Mouse (Mus musculus): ENCODE results near the gene Kif6. TPM values are rescaled to one million over a fixed set of nuclear protein-coding genes. Genes with fewer than 3 reads are reported as not detected.

Gene Kif6
- polyA plus RNA-seq, 1 experiment from 2014 or later: 3.5 TPM

DNA sequence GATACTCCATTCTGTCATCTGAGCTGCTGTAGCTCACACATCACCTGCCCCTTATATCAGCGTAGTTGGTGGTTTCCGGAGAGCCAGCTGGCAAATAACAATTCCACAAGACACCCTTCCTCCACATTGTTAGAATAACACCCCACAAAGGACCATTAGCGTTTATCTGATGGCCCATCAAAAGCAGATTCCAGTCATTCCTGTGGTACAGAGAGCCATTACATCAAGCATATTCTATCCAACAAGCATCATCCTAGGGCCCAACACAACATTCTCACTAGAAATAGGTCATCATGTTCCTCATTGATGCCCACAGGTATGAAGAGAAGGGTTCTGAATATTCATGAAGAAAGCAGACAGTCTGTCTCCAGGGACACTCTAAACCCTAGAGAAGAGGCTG lies 236.3 kb downstream of the Kif6 start:
- ATAC-seq (ENCODE audit: insufficient read depth, low FRiP score, low TSS enrichment): no peak
- Histone ChIP-seq H3K9me3 (ENCODE audit: control insufficient read depth, low read length) (no peaks in the 10 kb centered on the region), H3K9ac (ENCODE audit: low read length) (no peak overlapping the region), H3K27ac (ENCODE audit: low read depth, low read length) (no peak overlapping the region), H3K27me3 (ENCODE audit: control insufficient read depth, insufficient read depth, low read length) (no peaks in the 10 kb centered on the region), H3K36me3 (ENCODE audit: control insufficient read depth, insufficient read depth, low read length) (no peaks in the 10 kb centered on the region), H3K4me3 (ENCODE audit: low read depth, low read length) (no peak overlapping the region), H3K4me1 (ENCODE audit: control insufficient read depth, insufficient read depth, low read length) (no peaks in the 10 kb centered on the region), H3K4me2 (ENCODE audit: low read depth) (no peak overlapping the region)
- DNase-seq (ENCODE audit: low spot score): no peak
- 75% methylated on average over 3 of the region's 3 CpGs for WGBS

DNA sequence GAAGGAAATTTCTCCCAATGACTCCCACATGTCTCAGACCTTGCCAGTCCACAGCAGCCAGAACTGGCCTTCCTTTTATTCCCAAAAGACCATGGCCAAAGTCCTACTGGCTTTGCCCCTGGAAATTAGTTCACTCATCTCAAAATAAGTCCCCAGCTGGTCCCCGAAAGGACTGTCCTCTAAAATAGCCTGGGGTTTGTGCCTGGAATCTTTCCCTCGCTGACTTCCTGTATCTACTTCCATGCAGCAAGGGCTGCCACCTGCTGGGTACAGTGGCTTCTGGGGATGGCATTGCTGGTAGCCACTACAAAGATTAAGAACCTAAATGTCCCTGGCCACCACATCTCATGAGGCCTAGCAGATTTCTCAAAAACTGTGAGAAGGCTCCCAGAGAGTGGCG lies 237.2 kb downstream of the Kif6 start:
- H3K9ac ChIP-seq (ENCODE audit: low read length): no peak overlapping the region
- H3K9me3 ChIP-seq (ENCODE audit: control insufficient read depth, low read length): no peaks in the 10 kb centered on the region
- H3K4me1 ChIP-seq (ENCODE audit: control insufficient read depth, insufficient read depth, low read length): no peaks in the 10 kb centered on the region
- H3K4me3 ChIP-seq (ENCODE audit: low read depth, low read length): no peak overlapping the region
- DNase-seq (ENCODE audit: low spot score) (no peak), ATAC-seq (ENCODE audit: insufficient read depth, low FRiP score, low TSS enrichment) (no peak)
- WGBS: 81% methylated on average over 3 of the region's 3 CpGs
- no peak overlapping the region for H3K4me2 ChIP-seq (ENCODE audit: low read depth)
- H3K27ac ChIP-seq (ENCODE audit: low read depth, low read length): no peak overlapping the region
- no peaks in the 10 kb centered on the region for H3K36me3 ChIP-seq (ENCODE audit: control insufficient read depth, insufficient read depth, low read length)
- H3K27me3 ChIP-seq (ENCODE audit: control insufficient read depth, insufficient read depth, low read length): no peaks in the 10 kb centered on the region

DNA sequence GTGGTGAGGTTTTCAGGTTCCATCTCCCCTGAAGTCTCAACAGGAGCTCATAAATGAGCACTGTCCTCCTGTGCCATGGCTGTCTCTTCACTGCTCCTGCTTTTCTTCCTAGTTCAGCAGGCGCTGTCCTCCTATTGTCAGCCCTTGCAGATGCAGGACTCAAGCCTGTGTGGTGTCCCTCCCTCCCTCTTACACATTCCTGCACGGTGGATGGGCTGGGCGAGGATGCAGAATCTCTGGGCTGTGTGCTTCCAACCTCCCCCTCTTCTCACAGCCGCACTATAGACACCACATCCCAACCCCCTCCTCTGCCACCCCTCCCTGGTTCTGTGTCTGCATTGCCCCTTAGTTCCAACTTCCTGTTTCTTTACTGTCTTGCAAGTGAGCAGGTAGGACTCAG lies 240.8 kb downstream of the Kif6 start:
- Histone ChIP-seq H3K4me1 (ENCODE audit: control insufficient read depth, insufficient read depth, low read length) (no peaks in the 10 kb centered on the region), H3K4me2 (ENCODE audit: low read depth) (no peak overlapping the region), H3K36me3 (ENCODE audit: control insufficient read depth, insufficient read depth, low read length) (no peaks in the 10 kb centered on the region), H3K9ac (ENCODE audit: low read length) (no peak overlapping the region), H3K27ac (ENCODE audit: low read depth, low read length) (no peak overlapping the region), H3K4me3 (ENCODE audit: low read depth, low read length) (no peak overlapping the region), H3K9me3 (ENCODE audit: control insufficient read depth, low read length) (no peaks in the 10 kb centered on the region), H3K27me3 (ENCODE audit: control insufficient read depth, insufficient read depth, low read length) (no peaks in the 10 kb centered on the region)
- WGBS: 45% methylated on average over 4 of the region's 4 CpGs
- ATAC-seq (ENCODE audit: insufficient read depth, low FRiP score, low TSS enrichment) (no peak), DNase-seq (ENCODE audit: low spot score) (no peak)

DNA sequence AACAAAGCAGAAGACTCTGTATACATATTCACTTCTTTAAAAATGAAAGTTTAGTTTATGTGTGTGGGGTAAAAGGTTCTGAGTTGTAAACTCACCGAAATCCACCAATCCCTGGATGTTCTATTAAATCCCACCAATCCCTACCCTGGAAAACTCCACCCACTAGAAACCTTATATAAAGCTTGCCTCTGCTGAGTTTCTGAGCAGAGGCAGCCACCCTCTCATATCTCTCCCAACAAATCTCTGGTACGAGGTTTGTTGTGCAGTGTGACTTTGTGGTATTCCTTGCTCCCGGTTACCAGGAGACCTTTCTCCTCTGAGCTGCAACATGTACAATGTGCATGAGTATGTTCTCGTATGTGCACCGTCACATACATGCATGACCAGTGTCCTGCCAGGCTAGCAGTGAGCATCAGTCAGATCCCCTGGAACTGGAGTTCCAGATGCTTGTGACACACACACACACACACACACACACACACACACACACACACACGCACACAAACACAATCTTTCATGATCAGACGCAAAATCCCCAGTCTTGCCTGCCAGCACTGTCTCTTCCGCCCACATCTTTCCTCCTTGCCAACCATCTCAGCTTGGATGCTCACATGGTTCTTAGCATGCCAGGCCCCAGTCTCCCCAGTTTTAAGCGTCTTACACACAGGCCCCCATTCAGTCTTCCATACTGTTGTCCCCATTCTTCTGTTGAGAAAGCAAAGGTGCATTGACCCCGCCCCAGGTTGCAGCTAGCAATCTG lies 245.3 kb downstream of the Kif6 start:
- H3K27ac ChIP-seq (ENCODE audit: low read depth, low read length): no peak overlapping the region
- no peaks in the 10 kb centered on the region for H3K27me3 ChIP-seq (ENCODE audit: control insufficient read depth, insufficient read depth, low read length)
- no peak for DNase-seq (ENCODE audit: low spot score)
- H3K36me3 ChIP-seq (ENCODE audit: control insufficient read depth, insufficient read depth, low read length): no peaks in the 10 kb centered on the region
- no peak overlapping the region for H3K4me3 ChIP-seq (ENCODE audit: low read depth, low read length)
- H3K4me1 ChIP-seq (ENCODE audit: control insufficient read depth, insufficient read depth, low read length): 0 out of 2 replicates have a peak, but pooled peaks cover 5% of the 10 kb centered on the region
- H3K9ac ChIP-seq (ENCODE audit: low read length): no peak overlapping the region
- no peaks in the 10 kb centered on the region for H3K9me3 ChIP-seq (ENCODE audit: control insufficient read depth, low read length)
- H3K4me2 ChIP-seq (ENCODE audit: low read depth): no peak overlapping the region
- no peak for ATAC-seq (ENCODE audit: insufficient read depth, low FRiP score, low TSS enrichment)
- 89% methylated on average over 10 of the region's 10 CpGs for WGBS

DNA sequence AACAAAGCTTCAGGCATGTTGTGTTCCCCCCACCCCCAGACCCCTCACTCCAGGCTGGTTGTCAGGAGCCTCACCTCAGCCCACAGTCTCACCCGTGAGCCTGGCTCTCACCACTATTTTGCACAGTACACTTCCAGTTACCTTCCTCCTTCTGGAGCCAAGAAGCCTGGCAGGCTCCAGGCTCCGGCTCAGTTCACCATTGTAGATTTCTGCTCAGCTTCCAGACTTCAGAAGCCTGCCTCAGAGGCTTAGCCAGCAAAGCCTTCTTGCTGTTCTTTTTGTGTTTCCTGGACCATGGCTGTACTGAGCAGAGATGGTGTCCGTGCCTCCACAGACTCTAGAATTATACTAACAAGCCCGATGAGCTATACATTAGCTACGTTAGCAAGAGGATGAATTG lies 248.7 kb downstream of the Kif6 start:
- Histone ChIP-seq H3K36me3 (ENCODE audit: control insufficient read depth, insufficient read depth, low read length) (no peaks in the 10 kb centered on the region), H3K4me1 (ENCODE audit: control insufficient read depth, insufficient read depth, low read length) (0 out of 2 replicates have a peak, but pooled peaks cover 5% of the 10 kb centered on the region), H3K4me3 (ENCODE audit: low read depth, low read length) (no peak overlapping the region), H3K9me3 (ENCODE audit: control insufficient read depth, low read length) (no peaks in the 10 kb centered on the region), H3K4me2 (ENCODE audit: low read depth) (no peak overlapping the region), H3K27ac (ENCODE audit: low read depth, low read length) (no peak overlapping the region), H3K9ac (ENCODE audit: low read length) (no peak overlapping the region), H3K27me3 (ENCODE audit: control insufficient read depth, insufficient read depth, low read length) (no peaks in the 10 kb centered on the region)
- ATAC-seq (ENCODE audit: insufficient read depth, low FRiP score, low TSS enrichment) (no peak), DNase-seq (ENCODE audit: low spot score) (no peak)
- WGBS: 61% methylated on average over 5 of the region's 5 CpGs

DNA sequence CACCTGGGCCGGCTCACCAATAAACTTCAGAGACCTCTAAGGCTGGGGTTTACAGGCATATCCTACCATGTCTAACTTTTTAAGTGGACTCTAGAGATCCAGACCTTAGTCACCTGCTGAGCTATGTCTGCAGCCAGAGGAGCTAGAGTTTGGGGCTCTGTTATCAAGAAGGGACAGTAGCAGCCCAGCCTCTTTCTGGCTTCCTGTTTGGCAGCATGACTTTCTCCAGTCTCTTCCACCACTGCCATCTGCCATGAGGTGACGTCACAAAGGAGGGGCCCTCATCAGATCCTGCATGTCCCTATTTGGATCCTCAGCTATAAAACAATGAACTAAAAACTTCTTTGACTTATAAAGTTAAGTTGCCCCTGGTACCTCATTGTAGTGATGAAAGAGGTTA lies 250.7 kb downstream of the Kif6 start:
- H3K9me3 ChIP-seq (ENCODE audit: control insufficient read depth, low read length): no peaks in the 10 kb centered on the region
- no peaks in the 10 kb centered on the region for H3K27me3 ChIP-seq (ENCODE audit: control insufficient read depth, insufficient read depth, low read length)
- H3K27ac ChIP-seq (ENCODE audit: low read depth, low read length): no peak overlapping the region
- H3K4me1 ChIP-seq (ENCODE audit: control insufficient read depth, insufficient read depth, low read length): 0 out of 2 replicates have a peak, but pooled peaks cover 5% of the 10 kb centered on the region
- H3K4me3 ChIP-seq (ENCODE audit: low read depth, low read length): no peak overlapping the region
- H3K36me3 ChIP-seq (ENCODE audit: control insufficient read depth, insufficient read depth, low read length): no peaks in the 10 kb centered on the region
- DNase-seq (ENCODE audit: low spot score) (no peak), ATAC-seq (ENCODE audit: insufficient read depth, low FRiP score, low TSS enrichment) (no peak)
- no peak overlapping the region for H3K9ac ChIP-seq (ENCODE audit: low read length)
- no peak overlapping the region for H3K4me2 ChIP-seq (ENCODE audit: low read depth)
- 79% methylated on average over 2 of the region's 2 CpGs for WGBS

DNA sequence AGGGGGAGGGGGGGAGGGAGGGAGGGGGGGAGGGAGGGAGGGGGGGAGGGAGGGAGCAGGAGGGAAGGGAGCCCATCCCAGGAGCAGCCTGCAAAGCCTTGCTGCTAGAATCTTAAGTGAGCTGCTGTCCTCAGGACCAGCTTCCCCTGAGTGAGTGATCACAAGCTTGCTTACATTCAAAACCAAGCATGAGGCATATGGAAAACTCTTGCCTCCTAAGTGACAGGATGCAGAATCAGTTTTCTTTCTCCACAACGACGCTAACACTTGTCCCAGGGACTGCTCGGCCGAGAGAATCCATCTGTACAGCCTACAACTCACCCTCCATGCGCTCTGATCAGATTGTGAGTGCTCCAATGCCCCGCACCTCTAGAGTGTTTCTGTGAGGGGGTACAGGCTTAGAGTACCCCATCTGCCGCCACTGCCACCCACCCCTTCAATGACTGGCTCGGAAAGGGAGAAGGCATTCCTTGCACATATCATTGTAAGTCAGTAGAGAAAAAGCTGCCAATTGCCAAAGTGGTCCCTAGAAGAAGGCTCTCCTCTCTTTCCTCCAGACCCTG lies 251.8 kb downstream of the Kif6 start:
- Histone ChIP-seq H3K4me3 (ENCODE audit: low read depth, low read length) (no peak overlapping the region), H3K9me3 (ENCODE audit: control insufficient read depth, low read length) (no peaks in the 10 kb centered on the region), H3K4me1 (ENCODE audit: control insufficient read depth, insufficient read depth, low read length) (0 out of 2 replicates have a peak, but pooled peaks cover 5% of the 10 kb centered on the region), H3K9ac (ENCODE audit: low read length) (no peak overlapping the region), H3K27me3 (ENCODE audit: control insufficient read depth, insufficient read depth, low read length) (no peaks in the 10 kb centered on the region), H3K27ac (ENCODE audit: low read depth, low read length) (no peak overlapping the region), H3K36me3 (ENCODE audit: control insufficient read depth, insufficient read depth, low read length) (no peaks in the 10 kb centered on the region), H3K4me2 (ENCODE audit: low read depth) (no peak overlapping the region)
- WGBS: 69% methylated on average over 8 of the region's 8 CpGs
- DNase-seq (ENCODE audit: low spot score) (no peak), ATAC-seq (ENCODE audit: insufficient read depth, low FRiP score, low TSS enrichment) (no peak)

DNA sequence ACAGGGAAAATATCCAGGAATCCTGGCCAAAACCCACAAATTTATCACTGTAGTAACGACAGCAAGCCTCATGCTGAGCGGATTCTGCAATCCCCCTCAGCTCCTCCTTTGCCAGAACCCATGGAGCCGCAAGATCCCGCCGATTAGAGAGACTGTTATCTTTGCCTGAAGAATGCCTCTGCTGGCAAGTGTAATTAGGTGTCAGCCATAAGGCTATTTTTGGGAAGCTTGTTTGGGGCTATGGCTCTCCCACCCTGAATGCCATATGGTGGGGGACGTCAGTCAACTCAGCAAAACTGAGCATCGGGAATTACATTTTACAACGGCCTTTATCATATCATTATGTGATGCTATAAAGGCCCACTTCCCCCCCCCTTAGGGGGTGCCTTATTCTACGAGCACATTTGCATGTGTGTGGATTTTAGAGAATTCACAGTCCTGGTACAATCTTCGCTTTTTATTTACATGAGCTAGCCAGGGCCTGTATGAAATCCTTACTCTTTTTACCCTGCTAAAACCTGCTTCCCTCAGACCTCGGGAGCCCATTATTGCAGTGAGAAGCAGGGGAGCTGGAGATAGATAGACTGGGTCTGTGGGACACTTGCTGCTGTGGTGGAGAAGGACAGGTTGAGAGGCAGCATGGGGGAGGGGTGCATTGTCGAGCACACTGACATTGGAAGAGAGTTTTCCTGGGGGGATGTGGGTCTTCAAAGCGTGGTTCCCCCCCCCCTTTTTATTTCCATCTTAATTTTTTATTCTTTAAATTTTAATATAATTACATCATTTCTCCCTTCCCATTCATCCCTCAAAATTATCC lies 252.6 kb downstream of the Kif6 start:
- no peak for ATAC-seq (ENCODE audit: insufficient read depth, low FRiP score, low TSS enrichment)
- 16% methylated on average over 13 of the region's 13 CpGs for WGBS

More for the DNA sequence above, 252.6 kb downstream of the Kif6 start:
- DNase-seq (ENCODE audit: low spot score): no peak
- Histone ChIP-seq H3K27me3 (ENCODE audit: control insufficient read depth, insufficient read depth, low read length) (no peaks in the 10 kb centered on the region), H3K4me2 (ENCODE audit: low read depth) (no peak overlapping the region), H3K9ac (ENCODE audit: low read length) (no peak overlapping the region; the same call in 1 of the 2 replicates), H3K36me3 (ENCODE audit: control insufficient read depth, insufficient read depth, low read length) (no peaks in the 10 kb centered on the region), H3K27ac (ENCODE audit: low read depth, low read length) (no peak overlapping the region), H3K9me3 (ENCODE audit: control insufficient read depth, low read length) (no peaks in the 10 kb centered on the region), H3K4me1 (ENCODE audit: control insufficient read depth, insufficient read depth, low read length) (0 out of 2 replicates have a peak, but pooled peaks cover 5% of the 10 kb centered on the region), H3K4me3 (ENCODE audit: low read depth, low read length) (no peak overlapping the region)
